Mouse (Mus musculus): Measurements from ENCODE around the gene Arvcf.

The Arvcf gene

DNA sequence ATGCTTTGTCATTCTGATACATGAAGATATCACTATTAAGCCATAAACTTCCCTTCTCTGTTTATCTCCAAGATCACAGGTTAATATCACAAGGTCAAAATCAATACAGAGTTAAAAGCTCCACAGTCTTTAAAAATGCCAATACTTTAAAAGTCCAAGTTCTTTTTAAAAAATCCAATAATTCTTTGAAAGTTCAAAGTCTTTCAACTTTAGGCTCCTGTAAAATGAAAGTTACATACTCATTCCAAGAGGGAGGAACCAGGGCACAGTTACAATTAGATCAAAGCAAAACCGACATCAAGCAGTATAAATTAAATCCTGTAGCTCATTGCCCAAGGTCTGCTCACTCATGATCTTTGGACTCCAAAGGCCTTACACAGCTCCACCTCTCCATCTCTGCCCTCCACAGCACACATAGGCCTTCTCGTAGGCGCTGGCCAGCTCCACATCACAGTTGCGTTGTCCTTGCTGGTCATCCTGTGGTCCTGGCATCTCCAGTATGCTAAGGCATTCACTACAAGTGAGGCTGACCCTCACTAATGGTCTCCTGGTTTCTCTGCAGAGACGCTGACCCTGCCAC is 85.4 kb downstream of the Arvcf start:
- no peak for DNase-seq

DNA sequence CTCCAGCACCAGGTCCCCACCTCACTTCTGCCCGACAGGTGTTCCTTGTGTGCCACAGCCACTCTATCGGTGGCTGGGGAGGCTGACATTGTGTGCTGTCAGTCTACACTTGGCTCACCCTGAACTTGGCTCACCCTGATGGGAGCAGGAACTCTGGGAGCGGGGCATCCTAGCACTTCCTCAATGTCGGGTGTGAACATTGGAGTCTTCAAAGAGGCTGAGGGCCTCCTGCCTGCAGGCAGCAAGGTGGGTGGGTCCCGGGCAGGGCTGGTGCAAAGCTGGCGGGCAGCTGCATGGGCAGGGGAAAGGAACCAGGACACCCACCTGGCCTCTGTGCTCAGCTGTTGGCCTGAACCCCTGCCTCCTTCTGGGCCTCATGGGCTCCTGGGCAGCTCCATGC is 88.1 kb downstream of the Arvcf start:
- no peak for DNase-seq

DNA sequence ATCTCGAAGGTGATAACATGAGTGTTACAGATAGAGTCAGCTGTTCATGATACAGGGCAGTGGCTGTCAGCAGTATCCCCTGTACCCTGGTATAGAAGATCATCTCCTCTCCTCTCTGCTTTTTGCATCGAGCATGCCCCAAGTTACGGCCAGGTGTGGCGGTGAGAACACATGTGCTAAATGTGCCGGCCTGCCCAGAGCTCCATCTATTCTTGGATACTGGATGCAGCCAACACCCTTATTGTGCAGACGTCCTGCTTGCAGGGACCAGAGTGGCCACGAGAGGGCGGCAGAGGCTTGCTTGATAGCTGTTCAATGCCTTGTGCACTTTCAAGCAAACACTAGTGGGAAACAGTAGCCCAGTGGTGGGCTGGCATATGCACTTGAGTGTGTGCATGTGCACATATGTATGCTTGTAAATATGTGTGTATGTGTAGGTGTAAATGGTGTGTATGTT is 95.4 kb downstream of the Arvcf start:
- DNase-seq, result peak; percentile 88

DNA sequence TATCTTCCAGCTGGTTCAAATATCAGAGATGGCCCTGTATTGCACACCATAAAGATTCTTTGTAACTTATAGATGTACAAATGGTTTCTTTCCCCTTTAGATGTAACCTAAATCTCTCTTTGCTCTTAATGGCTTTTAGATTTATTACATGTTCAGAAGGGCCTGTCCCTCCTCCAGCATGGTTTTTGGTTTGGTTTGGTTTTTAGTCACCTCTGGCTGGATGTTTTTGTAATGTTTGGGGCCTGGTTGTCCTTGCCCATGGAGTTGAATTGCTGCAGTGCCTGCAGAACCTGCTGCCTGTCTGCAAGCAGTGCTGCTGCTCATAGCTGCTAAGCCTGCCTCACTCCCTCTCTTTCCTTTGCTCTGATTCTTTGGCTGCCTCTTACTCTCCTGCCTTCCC is 99.3 kb downstream of the Arvcf start:
- DNase-seq, result no peak

DNA sequence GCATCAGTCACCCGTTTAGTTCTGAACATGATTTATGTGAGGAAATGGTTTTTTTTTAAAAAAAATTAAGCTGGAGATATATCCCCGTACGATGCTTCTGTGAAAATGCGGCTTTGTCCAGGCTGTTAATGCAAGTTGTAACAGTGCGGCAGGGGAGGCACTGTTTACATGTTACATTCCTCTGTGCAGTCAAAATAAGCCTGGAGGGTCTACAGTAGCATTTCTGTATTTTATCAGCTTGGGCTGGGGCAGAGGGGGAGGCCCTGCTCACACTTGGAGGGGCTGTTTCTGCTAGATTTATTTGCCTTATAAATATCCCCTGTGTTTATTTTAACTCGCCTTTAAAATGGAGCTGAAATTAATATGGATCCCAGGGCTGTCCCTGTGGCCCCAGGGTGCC is 100.1 kb downstream of the Arvcf start:
- DNase-seq, result no peak

DNA sequence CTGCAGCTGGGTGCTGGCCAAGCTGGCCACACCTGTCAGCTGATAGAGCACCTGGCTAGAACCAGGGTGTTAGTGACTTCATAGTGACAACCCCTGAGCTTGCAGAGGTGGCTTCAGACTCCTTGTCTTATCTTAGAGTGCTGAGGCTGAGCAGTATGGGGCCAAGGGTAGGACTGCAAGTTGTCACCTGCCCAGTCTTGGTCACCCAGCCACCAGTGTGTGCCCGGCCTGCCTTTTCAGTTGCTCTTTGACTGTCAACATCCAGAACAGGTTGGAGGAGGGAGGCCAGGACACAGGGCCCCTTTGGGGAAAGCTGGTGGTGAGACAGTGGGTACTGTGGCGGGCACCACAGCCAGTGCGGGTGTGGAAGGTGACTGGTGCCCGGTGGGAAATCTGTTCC is 101.0 kb downstream of the Arvcf start:
- no peak for DNase-seq

DNA sequence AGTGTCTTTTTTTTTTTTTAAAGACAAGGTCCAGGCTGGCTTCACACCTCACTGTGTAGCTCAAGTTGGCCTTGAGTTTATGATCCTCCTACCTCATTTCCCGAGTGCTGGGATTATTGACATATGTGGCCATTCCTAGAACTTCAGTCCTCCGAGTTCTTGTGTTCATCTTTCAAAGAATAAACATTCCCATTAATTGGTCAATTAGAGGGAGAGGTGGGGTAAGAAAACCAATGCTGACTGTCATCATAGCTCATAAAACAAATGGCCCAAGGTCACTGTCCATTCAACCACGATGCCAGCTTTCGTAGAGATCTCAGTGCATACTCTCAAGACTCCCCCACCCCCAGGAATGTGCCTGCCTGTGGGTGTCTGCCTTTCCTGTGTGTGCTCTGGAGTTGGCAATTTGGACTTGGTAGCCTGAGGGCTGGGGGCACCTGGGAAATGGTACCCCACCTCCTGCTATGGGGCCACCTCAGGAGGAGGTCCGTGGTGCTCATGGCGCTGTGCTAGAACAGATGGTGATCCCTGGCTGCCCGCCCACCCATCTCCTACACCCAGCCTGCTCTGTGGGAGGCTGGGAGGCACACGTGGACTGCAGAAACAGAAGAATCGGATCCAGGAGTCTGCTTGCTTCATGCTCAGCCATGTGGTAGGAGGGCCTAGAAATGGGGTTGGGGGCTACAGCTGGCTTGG is 103.7 kb downstream of the Arvcf start:
- peak; percentile 80 for DNase-seq

DNA sequence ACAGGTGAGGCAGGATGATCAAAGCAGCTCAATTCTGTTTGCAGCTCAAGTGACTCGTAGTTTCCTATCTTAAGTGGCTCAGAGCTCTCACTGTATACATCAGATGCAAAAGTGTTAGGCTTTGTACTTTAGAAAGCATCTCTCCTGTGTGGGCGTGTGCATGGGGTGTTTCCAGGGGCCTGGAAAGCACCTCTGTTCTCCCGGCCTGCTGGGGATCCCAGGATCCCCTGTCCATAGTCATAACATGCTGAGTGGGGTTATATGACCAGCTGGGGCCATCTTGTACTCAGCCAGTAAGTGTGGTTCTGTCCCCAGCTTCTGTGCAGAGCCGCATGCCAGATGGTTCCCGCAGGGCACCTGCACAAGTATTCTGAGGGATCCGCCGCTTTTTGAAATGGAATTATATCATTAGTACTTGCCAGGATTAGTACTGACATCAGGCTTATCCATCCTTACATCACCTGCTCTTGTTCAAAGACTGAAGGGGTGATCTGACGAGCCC is 104.4 kb downstream of the Arvcf start:
- DNase-seq, result peak; percentile 56

DNA sequence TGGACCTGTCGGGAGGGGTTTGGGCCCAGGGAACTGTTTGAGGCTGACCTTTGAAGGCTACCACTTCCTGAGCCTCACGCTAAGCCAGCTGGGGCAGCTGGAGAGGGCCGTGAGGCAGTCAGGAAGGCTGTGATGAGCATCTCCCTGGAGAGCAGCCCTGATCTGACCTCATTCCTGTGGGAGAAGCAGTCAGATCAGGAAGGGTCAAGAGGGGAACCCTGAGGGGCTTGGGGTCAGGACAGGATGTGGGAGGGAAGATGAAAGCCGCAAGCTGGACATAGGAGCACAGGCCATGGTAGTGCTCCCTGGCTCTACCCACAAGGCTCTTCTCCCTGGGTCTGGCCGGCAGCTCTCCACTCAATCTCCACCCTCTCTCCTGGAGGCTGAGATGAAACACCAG is 105.9 kb downstream of the Arvcf start:
- DNase-seq, result no peak

DNA sequence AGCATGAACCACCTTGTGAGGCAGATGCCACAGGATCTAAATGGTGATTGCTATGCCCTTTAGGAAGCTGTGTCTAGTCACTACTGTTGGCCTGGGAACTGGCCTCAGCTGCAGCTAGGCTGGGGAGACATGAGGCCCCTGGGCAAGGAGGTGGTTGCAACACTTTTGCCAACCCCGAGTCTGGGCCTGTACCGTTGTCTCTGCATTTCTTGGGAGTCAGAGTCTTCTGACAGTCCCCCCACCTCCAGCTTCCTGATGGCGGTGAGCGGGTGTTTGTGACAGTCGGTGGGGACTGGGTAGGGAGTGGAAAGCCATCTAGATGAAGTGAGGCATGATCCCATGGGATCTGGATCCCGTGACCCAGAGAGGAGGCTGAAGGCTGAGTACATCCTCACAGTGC is 107.4 kb downstream of the Arvcf start:
- no peak for DNase-seq

All from cerebellum, adult 9-11 months (tissue).